Mouse (Mus musculus) spleen, postnatal 4 days (tissue): Measurements from ENCODE around the gene Tceal1.
"Not testable (repeated sequence)": the region's sequence is repeated elsewhere in the genome, so short reads cannot be mapped to it uniquely, and the experiment has no call there.

Experiments used
- DNase-seq, 2 experiments: peaks; one replicate each; pipeline ENCODE4 v3.0.0; 2022; ENCODE audit warnings: low spot score in 2 of 2

The Tceal1 gene

DNA sequence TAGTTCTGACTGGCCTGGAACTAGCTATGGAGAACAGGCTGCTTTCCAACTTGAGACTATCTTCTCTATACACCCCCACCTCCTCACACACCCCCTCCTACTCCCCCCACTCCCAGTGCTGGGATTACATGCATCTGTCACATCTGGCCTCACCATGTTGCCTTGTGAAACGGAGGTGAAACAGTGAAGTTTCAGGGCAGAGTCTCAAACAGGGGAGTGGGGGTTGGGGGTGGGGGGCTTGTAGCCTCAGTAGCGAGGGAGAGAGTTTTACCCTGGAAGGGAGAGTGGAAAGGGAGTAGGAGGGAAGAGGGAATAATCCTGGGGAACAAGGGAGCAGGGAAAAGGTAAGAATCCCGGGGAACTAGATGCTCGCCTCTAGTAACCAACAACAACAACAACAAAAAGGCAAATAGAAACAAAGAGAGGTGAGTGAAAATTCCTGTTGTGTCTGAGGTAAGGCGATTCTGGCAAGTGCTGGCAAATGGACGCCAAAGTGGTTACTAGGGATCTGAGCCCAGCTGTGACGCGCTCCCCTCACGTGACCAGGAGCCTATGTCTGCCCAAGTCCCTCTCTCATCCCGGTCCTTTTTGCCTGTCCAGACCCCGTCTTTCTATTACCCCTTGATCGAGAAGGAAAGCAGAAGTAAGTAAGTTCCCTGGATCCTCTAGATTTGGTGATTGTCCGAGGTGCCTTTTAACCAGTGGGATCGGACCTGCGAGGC is at the start of gene Tceal1:
Tceal1 (plus strand) TSS at position 537 of the 722 bp plus-strand sequence.
- no peak for DNase-seq

DNA sequence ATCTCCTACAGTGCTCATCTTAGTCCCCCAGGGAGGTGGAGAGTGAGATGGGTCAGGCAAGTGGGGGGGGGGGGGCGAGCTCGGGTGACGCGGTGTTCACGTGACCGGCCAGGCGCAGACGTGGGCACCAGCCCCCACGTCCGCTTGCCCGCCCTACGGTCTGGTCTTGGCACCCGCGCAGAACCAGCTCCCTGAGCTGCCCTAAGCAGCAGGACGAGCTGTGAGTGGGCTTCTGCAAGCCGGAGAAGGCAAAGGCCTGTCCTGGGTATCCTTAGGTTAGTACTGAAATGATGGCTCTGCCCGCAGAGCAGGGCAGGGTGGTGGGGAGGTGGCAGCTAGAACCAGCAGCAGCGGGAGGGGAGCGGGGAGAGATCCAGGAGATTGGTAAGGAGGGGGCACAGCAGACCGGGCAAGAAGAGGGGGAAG is 41.5 kb upstream of the Tceal1 start:
- no peak for DNase-seq

DNA sequence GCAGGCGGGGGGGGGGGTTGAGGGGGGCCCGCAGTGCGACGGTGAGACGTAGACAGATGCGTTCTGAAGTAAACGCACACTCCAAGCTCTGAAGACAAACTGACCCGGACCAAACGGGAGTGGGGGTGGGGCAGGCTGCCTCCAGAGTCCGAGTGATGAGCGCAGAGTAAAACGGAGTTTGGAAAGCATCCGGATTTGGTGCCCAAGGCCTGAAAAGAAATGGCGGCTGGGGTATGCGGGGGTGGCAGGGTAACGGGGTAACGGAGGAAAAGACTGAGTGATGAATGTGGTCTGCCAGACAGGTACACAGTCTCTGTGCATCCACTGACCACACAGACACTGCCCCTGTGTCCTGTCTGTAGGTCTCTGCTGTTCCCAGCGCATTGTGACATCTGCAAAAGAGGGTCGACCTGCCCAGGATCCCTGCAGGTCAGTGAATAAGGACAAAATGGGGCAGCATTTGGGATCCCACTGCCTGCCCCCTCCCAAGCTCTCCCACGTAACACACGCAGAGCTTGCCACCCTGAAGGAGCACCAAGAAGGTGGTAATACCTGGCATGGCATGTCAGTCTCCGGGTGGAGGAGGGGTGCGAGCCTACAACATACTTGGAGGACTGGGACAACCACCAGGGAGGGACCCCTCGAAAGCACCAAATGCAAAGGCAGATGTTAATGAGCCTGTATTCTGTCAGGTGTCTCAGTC is 40.9 kb upstream of the Tceal1 start:
- DNase-seq, result not testable (repeated sequence)

DNA sequence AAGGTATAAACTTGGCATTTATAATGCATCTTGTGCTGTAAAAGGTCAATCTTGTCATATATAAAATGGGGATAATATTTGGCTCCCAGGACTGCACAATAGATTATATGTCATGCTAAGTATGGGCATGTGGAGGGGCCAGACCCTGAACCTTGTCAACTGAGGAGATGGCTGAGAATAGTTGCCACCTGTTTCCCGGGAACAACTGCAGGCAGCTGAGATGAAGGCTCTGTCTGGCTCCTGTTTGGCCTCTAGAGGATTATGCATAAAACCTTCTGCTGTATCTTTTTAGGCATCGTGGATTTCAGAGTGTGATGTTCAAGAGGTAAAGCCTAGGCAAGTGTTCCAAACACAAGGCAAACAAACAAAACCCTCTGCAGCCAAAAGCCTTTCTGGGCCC is 39.0 kb upstream of the Tceal1 start:
- no peak for DNase-seq

DNA sequence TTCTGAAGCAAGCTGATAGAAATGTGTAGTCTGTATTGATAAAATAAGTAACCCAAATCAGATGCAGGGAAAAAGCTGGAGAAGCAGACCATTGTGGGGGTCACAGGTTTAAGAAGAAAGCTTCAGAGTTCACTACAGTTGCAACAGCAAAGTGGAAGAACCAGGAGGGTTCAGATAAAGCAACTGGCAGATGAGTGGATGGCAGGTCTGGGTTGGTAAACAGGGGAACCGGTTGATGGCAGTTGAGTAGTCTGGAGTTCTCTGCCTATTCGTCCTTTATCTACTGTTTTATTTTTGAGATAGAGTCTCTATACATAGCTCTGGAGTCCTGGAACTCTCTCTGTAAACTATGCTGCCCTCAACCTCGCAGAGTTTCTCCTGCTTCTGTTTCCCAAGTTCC is 26.8 kb upstream of the Tceal1 start:
- no peak for DNase-seq

DNA sequence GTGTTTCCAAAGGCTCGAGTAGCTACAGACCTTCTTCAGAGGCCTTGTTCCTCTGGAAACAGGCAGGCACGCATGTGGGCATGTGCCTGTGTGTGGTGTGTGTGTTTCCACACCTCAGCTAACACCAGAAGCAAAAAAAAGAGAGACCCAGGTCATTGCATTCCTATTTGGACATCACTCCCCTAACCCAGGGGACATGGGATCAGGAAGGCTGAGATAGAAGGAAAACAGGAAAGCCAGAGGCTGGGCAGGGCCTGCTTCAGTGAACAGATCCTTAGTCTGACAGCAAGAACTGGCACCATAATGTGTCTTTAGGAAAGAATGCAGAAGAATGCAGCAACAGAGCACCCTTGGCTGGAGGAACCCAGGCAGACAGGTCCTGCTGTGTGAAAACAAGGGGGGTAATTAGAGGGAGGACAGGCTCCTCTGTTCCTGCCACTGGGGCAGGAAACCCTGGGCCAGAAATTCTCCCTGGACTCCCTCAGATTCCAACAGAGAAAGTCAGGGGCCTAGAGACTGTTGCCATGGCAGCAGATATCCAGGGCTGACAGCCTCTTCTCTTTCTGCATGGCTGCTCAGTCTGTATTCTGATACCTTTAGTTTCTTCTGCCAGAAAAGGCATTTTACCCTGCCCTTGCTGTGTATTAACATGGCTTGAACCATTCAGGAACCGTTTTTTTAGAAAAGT is 16.0 kb upstream of the Tceal1 start:
- DNase-seq, result not testable (repeated sequence)

DNA sequence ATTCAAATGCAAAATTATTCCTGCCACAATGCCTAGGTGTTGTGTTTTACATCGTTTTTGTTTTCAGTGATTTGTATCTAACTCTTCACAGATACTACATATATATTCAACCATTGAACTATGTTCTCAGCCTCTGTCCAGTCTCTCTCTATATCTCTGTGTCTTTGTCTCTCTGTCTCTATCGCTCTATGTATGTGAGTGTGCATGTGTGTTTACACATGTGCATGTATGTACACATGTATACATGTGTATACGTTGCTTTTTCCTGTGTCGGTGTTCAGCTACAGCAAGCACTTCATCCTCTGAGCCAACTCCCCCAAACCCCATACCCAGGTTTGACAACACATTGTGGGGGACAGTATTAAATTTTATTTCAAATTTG is 15.5 kb upstream of the Tceal1 start:
- DNase-seq, result no peak

DNA sequence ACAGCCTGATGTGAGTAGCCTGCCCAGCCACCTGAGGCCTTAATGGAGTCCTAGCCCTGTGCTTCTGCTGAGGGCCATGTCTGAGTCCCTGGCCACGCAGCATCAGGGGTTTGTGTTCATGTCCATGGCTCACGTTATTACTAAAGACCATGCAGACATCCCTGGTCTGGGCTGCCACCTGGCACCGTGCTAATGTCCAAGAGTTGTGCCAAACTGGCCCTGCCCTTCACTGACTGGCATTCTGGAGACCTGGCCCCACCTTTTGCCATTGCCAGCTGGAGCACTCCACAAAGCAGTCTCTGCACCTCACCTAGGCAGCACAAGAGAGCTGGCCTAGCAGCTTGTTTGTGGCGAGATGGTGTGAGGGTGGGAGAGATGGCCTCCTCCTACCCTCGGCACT is 14.6 kb upstream of the Tceal1 start:
- no peak for DNase-seq

DNA sequence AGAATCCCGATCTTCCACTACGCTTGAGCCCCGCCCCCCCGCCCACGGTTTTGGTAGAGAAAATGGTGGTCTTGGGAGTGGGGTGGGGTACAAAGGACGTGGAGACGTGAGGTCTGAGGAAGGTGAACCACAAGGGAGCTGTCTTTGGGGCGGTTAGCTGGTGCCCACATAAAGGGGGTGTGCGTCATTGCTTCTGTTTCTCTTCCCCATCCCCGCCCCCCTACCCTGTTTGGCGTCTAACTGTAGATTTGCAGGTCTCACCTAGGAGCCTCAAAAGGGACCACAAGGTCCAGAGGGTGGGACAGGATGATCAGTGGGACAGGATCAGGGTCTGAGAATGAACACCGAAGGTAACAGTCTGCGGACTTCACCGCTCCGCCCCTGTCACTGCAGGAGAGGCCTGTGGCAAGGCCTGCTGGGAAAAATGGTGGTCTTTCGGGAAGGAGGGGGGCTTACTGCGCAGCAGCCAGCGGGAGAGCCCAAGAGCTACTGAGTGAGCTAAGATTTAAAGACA is 443 bp downstream of the Tceal1 start:
- no peak for DNase-seq

DNA sequence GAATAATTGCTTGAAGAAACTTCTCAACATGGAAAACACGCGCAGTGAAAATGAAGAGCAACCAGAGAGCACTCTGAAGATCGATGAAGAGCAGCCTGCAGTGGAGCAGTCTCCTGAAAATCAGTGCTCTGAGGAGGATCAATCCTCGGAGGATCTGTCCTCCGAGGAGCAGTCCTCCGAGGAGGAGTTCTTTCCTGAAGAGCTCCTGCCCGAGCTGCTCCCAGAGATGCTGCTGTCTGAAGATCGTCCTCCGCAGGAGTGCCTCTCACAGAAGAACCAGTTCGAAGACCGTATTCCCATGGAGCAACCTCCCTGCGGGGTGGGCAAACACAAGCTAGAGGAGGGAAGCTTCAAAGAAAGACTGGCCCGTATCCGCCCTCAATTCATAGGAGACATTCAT is 1.0 kb downstream of the Tceal1 start:
- no peak for DNase-seq

DNA sequence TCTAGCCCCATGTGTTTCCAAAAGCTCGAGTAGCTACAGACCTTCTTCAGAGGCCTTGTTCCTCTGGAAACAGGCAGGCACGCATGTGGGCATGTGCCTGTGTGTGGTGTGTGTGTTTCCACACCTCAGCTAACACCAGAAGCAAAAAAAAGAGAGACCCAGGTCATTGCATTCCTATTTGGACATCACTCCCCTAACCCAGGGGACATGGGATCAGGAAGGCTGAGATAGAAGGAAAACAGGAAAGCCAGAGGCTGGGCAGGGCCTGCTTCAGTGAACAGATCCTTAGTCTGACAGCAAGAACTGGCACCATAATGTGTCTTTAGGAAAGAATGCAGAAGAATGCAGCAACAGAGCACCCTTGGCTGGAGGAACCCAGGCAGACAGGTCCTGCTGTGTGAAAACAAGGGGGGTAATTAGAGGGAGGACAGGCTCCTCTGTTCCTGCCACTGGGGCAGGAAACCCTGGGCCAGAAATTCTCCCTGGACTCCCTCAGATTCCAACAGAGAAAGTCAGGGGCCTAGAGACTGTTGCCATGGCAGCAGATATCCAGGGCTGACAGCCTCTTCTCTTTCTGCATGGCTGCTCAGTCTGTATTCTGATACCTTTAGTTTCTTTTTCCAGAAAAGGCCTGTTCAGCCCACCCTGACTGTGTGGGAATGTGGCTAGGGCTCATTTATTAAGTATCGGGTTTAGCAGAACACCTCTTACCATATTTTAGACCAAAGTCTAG is 7.1 kb downstream of the Tceal1 start:
- not testable (repeated sequence) for DNase-seq

DNA sequence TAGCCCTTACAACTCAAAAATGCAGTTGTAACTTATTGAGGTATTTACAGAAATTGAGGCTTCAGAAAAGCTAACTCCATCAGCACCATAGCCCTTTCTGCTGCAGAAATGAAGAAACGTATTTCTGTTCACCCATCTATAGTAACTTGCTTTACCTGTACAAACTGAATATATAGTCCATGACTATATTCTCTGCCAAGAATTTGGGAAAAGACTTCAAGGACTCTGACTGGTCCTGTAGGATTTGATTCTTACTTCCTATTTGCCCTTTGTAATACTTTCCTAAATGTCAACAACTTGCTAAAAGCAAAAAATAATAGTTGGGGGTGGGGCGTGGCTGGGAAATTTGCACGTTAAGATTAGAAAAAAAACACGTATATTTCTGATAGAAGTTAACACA is 24.2 kb downstream of the Tceal1 start:
- DNase-seq, result no peak

DNA sequence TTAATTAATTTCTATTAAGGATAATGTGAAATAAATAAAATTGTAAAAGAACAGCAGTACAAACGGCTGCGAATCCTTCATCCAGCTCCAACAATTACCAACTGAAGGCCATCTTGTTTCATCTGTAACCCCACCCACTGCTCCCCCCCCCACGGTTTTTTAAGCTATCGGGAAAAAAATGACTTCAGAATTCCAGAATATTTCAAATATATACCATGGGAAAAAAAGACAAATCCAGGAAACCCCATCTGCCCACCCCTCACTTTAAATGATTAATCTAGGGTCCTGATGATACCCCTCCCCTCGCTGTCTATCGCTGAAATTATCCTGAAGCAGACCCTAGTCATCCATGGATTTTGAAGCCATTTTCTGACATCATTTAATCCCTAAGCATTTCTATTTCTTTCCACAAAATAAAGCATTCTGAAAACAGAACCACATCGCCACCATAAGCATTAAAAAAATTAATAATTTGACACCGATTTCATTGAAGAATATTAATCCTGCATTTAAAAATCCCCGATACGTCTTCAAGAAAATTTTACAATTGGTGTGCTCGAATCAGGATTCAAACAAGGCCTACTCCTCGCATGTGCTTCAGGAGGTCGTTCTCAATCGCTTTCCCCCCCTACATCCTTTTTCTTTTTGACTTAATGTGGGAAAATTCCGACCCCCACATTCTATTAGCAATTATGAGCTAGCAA is 32.5 kb downstream of the Tceal1 start:
- no peak for DNase-seq

DNA sequence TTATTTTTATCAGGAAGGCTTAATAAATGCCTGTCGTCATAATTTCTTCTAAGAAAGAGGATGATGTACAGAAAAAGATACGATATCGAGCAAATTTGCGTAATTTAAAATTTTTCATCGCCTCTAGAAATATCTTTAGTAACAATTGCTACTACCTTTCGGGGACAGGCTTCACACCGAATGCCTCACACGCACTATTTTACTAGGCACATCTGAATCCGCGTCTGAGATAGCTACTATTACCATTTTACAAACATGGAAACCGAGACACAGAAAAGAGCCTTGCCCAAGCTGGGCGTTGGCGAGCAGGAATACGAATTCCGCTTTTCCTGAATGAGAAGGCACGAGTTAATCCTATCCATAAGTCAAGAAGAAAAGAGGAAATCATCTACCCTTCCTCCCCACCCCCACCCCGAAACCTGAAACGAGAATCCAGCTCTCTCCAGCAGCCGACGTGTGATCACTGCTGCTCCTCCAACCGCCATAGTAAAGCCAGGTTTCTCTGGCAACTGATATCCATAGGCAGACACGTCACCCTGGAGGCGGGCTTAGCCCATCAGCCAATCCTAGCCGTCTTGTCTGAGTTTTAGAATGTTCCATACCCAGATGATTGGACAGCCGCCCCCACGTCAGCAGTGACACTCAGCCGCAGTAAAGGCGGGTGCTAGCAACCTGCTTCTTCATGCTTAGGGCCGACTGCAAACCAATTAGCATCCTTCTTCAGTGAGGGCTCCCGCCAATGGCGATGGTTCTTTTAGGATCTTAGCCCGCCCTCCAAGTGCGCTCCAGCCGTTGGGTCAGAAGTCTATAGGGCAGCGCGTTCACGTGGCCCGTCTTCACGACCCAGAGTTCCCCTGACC is 33.2 kb downstream of the Tceal1 start:
- DNase-seq, result peak; percentile 86 to 89

DNA sequence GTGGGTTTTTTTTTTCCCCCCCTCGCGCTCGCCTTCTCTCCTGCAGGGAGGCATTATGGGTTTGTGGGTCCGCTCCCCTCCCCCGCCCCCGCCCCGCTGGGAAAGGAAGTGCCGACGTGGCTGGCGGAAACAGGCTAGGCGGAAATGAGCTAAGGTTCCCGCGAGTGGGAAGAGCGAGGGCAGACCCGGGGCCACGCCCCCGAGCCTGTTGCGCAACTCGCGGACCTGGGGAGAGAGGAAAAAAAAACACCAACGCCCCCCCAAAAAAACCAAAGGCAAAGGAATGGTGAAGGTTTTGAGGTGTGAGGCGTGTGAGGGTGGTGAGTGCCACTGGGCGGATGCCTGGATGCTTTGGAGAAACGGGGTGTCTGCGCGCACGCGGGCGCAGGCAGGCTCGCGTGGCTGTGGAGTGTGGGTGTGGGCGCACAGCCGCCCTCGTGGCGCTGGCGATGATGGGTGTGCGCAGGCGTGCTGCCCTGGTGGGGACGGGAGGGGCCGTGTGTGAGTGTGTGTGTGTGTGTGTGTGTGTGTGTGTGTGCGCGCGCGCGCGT is 33.9 kb downstream of the Tceal1 start:
- peak; percentile 69 to 87 for DNase-seq

DNA sequence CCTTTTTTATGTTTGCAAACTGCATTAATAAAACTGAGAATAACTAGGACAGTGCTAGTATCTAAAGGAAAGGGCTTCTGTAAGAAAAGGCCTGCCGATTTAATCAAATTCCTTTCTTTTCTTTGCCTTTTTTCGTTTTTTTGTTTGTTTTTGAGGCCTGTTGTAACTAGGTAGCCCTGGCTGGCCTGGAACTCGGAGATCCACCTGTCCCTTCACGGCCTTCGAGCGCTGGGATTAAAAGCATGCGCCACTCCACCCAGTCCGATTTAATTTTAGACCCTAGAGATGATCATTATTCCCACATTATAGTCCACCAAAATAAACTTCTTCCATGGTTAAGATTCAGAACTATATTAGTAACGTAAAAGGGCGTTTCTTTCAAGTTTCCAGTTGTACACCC is 34.5 kb downstream of the Tceal1 start:
- DNase-seq, result no peak

DNA sequence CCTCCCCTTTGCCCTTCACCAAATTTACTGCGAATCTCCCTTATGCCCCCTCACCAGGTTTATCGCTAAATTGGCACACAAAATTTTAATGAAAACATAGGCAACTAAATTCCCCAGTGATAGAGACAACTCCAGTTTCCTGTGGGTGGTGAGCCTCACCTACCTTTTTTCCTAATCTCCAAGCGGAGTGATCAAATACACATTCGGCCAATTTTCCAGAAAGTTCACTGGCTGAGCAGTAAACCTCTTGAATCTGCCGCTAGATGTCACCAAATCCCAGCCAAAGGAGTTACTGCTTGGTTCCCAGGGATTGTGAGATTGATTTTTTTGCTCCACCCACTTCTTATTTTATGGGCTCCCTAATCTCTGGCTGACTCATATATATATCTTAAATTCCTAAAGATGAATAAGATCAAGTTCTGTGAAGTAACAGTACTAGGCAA is 34.9 kb downstream of the Tceal1 start:
- peak; percentile 26 to 64 for DNase-seq

DNA sequence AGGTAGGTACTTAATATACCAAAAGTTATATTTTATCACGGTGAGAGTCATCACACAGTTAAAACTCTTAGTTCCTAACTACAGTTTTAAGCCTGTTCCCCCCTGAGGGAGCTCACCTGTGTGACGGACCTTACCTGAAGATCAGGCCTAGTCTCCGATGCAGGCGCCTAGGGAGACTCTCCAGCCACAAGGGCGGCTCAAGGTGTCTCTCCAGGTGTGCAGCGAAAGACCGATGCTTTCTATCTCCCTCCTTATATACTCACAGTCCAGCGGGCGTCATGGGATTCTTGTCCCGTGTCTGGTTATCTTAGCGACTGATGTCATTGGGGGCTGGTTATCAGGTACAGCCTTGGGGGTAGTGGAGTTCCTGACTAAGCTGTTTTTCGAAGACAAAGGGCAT is 35.7 kb downstream of the Tceal1 start, which contains the start of gene Morf4l2:
Morf4l2 (minus strand) TSS at position 232 of the 400 bp plus-strand sequence.
- no peak for DNase-seq

DNA sequence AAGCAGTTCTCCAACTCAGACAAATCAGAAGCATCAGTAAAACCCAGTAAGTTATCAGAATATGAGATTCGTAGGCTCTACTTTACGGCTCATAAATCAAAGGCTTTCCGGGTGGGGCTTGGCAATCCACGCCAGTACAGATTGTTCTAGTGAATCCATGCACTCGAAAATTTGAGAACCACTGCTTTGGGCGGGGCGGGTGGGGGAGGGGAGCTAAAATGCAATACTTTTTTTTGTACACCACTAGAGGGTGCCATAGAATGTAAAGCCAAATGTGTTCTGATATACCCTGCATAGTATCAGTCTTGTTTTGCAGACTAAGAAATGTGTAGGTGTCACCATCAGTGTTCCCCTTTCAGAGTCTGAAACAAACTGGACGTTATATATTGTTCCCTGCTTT is 36.9 kb downstream of the Tceal1 start:
- DNase-seq, result no peak

DNA sequence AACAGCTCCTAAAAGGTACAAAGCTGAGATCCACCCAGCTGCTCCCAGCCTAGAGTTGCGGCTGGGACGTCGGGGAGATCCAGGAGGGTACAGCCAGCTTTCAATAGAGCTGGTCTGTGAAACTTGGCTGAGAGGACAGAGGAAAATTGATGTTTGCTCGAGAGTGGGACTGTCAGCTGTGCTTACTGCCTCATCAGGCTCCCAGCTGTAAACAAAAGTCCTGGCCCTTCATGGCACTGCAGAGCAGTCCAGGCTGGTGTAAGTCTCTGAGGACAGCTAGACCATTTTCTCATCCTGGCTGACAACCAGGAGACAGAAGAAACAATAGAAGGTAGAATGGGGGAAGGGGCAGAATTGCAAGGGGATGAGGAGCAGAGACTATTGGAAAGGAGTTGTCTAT is 41.5 kb downstream of the Tceal1 start:
- DNase-seq, result no peak
